Mouse (Mus musculus): Measurements from ENCODE around the gene Ush2a.

Gene Ush2a

DNA sequence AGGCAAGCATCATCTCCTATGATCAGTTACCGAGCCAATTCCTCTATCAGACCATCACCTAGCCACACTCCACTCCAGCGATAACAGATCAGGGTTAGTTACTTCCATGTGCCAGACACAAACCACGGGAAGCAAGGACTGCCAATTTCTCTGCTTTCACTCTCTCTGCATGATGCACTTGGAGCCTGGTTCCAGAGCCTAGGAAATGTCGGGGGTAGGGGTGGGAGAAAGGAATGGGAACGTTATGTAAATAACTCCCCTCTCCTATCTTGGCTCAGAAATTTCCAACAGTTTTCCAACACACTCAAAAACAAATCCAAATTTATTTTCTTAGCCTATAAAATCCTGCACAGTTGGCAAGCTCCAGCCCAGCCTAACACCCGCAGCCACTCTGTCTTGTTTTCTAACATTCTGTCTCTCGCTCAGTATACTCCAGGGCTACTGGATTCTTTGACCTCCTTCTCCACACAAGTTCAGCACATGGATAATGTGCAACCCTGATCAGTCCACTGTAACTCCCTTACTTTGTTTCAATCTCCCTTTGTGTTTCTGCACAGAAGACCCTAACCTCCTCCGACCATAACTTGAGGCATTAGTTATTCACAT lies 515.8 kb downstream of the Ush2a start:
- no peak for DNase-seq

GRCm38 (mm10) chr1:188785056-188785455 lies 523.2 kb downstream of the Ush2a start:
- DNase-seq, result no peak

GRCm38 (mm10) chr1:188805069-188805468 lies 543.2 kb downstream of the Ush2a start:
- DNase-seq, result peak; percentile 58

- DNase-seq, result peak; percentile 78
These were observed 544.0 kb downstream of the Ush2a start for GRCm38 (mm10) chr1:188805852-188806251.

DNA sequence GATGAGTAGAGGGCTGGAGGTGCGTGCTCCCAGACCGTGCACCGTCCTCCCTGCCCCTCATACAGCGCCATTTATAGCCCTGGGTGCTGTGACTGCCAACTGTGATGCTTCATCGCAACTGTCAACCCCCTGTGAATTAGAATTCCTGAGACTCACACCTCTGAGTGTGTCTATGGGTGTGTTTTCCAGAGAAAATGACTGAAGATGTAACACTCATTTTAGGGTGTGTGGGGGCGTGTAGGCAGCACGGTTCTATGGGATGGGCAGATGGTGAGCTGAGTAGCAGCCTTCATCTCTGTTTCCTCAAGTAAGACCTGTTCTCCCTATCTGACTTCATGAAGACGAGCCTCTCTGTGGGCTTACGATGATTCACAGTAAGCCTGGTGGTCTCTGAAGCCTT lies 548.8 kb downstream of the Ush2a start:
- DNase-seq, result no peak

DNA sequence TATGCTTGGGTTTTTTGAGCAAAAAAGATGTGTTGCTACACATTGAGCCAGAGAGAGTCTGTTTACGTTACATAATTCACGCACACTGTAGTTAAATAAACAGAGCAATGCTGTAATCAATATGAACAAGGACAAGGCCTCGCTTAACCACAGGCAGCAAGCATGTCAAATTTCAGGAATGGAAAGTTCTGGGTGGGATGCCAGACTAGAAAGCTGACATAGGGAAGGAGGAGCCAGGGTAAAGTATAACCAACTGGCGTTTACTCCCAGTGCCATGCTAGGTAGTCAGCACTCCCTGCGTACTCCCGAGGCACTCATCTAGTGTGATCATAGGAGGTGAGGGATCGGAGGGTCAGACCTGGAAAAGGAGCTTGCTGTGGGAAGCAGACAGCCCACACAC lies 553.2 kb downstream of the Ush2a start:
- no peak for DNase-seq

DNA sequence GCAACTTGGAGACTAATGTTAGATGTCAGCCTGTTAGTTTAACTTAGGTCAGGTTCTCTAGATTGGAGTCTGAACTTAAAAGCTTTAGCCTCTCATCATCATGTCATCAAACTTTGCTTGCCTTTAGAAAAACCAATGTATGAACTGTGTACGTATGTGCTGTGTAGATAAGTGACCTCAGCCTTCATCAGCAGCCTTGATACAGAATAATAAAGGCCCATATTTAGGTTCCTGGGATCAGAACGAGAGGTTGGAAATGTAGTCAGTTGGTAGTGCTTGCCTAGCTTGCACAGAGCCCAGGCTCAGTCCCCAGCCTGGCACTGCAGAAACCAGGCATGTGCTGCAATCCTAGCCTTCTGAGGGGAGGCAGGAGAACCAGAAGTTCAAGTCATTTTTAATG lies 562.4 kb downstream of the Ush2a start:
- no peak for DNase-seq

GRCm38 (mm10) chr1:188824878-188825532 lies 563.2 kb downstream of the Ush2a start:
- no peak for DNase-seq

- DNase-seq, result peak; percentile 19
These were observed 568.9 kb downstream of the Ush2a start for GRCm38 (mm10) chr1:188830527-188831407.

GRCm38 (mm10) chr1:188833906-188834305 lies 572.1 kb downstream of the Ush2a start:
- DNase-seq, result peak; percentile 36

- DNase-seq, result no peak
These were observed 572.9 kb downstream of the Ush2a start for GRCm38 (mm10) chr1:188834770-188835169.

DNA sequence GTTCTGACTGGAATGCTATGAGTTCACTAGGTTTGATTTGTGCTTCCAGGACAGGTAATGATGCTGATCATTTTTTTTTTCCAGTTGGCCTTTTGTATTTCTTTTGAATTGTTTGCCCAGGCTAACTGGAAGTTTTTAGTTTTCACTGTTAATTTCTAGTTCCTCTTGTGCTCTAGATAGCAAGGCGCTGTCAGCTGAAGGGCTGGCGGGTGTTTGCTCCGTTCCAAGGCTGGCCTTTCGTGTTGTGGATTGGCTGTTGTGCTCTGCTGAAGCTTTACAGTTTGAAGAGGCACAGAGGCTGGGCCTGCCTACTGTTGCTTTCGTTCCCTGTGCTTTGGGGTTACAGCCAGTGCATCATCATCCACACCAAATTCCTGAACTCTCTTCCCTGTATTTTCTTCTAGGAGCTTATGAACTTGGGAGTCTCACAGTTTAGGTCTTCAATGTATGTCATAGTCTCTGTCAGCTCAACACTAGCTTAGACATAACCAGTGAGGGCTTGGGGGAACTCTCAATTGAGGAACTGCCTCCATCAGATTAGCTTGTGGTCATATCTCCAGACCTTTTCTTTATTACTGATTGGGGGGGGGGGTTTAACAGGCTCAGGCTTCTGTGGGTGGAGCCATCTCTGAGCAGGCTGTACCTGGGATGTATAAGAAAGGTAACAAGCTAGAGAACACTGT lies 575.9 kb downstream of the Ush2a start:
- no peak for DNase-seq

DNA sequence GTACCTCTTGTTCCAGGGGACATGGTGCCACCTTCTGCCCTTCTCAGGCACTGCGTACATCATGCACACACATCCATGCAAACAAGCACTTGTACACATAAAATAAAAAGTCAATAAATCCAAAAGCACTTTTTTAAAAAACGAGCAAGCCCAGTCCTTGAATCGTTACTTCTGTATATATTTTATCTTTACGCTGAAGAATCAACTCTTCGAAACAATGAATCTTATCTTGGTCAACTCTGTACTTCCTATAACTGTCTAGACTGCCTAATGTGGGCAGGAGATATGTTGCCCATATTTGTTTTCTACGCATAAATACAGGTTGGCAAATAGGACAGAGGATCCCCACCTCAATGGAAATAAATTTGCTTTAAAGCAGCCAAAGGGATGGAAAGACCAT lies 585.4 kb downstream of the Ush2a start:
- DNase-seq, result no peak

- no peak for DNase-seq
These were observed 591.0 kb downstream of the Ush2a start for GRCm38 (mm10) chr1:188852776-188853175.

GRCm38 (mm10) chr1:188854240-188854639 lies 592.4 kb downstream of the Ush2a start:
- no peak for DNase-seq

- no peak for DNase-seq
These were observed 593.2 kb downstream of the Ush2a start for GRCm38 (mm10) chr1:188855034-188855433.

DNA sequence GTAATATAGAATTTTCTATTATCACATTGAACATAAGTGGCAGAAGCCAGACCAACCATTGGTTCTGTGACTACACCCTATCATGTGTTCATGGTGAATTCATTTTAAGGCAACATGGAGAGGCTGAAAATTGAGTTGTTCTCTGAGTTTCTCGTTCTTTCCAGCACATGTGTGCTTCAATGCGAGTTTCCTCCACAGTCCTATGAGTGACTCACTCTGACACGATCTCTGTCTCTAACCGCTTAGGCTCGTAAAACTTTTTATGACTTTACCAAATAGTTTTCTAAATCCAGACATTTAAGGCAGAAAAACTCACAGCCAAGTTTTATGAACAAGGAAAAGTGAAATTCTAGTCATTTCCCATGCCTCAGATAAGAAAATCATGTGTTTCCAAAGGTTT lies 597.9 kb downstream of the Ush2a start:
- no peak for DNase-seq

DNA sequence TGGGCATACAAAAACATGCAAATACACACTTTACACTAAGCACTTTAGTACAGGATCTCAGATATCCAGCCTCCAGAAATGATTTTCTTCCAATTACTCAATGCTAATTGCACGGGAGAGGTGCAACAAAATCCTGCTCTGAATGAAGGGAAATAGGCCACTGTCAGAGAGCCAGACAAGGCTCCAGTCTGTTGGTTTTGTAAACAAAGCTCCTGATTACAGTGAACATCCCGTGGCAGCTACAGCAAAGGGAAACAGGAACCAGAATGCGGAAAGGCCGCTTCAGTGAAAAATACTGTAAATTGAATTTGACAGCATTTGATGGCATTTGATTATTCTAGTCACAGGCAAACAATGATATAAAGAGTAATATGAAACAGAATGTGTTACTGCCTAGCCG lies 604.1 kb downstream of the Ush2a start:
- DNase-seq, result no peak

DNA sequence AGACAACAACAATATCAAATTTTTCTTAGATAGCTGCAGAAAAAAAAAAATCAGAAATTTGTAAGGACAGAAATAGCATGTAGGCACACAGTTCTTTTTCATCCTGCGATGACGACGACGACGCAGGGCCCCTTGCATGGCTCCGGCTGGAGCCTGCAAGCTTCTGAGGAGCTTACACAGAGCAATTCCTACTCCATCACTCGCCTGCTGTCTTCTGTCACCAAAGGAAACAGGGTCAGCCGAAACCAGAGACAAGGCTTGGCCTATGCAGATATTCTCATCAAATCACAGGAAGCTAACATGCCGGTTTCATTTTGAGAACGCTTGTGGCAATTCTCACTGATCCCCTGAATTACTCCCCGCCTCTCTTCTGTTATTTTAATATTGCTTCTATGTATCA lies 604.7 kb downstream of the Ush2a start:
- no peak for DNase-seq

- no peak for DNase-seq
These were observed 616.8 kb downstream of the Ush2a start for GRCm38 (mm10) chr1:188878531-188879055.

DNA sequence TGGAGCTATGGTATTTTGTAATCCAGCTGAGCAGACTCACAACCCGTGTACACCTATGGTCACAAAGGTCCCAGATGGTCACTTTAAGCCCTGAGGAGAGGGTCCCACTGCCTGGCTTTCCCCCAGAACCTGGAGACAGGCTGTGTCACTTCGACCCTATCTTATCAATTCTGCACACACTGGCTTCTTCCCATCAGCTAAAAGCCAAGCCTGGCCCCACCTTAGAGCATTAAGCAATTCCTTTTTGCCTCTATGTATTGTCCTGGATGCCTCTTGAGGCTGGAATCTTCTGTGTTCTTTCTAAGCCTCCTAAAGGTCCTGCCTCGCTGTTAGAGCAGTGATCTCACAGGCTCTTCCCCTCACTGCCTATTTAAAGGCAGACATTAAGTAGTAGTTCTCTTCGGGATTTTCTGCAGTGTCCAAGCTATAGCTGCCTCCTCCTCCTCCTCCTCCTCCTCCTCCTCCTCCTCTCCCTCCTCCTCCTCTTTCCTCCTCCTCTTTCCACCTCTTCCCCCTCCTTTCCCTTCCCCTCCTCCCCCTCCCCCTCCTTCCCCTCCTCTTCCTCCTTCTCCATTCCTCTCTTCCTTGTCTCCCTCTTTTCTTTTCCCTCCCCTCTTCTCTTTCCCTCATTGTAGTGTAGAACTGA lies 635.2 kb downstream of the Ush2a start:
- no peak for DNase-seq

DNA sequence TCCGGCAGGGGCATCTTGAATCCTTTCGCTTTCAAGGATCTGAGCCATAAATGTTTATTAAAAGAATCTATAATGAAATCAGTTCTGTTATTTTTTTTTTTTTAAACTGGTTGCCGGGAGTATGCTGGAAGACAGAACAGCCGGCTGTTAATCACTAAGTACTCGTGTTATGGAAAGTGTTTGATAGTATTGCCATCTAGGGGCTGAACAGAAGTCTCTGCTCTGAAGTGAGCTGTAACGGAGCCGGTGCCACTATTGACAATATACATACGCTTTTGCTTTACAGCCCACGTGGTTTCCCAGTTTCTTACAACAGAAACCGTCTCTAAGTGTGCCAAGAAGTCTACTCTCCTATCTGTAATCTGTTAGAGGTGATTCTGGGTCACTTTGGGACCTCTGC lies 642.3 kb downstream of the Ush2a start:
- peak; percentile 41 for DNase-seq

- DNase-seq, result no peak
These were observed 644.4 kb downstream of the Ush2a start for GRCm38 (mm10) chr1:188906175-188906574.
